Mouse (Mus musculus) inflammation-experienced regulatory T-cells, adult 6 months (primary cell): ENCODE data around the gene 1700020L24Rik. TPM values are rescaled to one million over a fixed set of nuclear protein-coding genes. Genes with fewer than 3 reads are reported as not detected.

ENCODE experiments used
- ATAC-seq: one replicate; pipeline ENCODE4 v1.8.0; 2017
- polyA plus RNA-seq, 3 experiments: library from polyadenylated mRNA; unstranded; fragments of 100-300 nt; shearing (Covaris generic); gene quantifications; one replicate each; pipeline ENCODE4 v1.2.1; 2017

1700020L24Rik gene
- polyA plus RNA-seq, 3 experiments from 2014 or later: 0.48 to 1.6 TPM; not detected in 1

DNA sequence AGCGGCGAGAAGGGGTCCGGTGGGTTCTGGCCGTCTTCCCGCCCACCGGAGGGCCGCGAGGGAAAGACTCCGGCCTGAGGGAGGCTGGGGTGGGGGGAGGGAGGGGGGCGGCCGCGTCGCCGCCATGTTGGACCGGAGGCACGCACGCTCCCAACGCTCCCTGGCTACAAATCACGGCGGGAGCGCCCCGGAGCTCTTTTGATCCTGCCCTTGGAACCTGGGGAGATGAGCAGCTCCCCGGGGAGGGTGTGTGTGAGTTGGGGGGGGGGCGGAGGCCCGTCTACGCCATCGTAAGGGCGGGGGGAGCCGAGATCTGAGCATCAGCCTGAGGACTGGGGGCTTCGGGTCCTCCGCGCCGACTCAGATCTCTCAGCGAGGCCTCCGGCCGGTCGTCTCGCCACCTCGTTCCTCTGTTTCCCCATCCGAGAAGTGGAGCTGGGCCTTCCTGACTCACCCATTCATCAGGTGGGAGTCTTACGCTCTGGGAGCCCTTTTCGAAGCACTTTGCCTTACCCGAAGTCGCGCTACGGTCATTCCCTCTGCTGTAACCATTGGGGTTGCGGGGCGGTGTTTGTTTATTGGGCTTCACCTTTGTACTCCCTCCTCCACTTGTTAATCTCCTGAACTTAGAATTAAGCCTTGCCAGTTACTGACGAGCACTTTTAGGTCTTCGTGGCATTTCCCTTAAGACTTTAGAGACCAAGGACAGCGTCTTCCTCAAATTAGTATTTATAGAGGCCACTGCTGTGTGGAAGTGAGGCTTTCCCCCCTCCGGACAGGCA, 35.9 kb downstream of the 1700020L24Rik start:
- ATAC-seq: peak; percentile 12

Other genes with a start within 250 kb of the 1700020L24Rik start
- gene Slfn3, start 246.3 kb upstream of the 1700020L24Rik start, polyA plus RNA-seq: 1 to 10 TPM; 2.5 to 4.4 (median 3.8) TPM
- under 1 TPM in 1 of 3 experiments, not detected in 2; 0.09 TPM for gene Slfn14, start 151.0 kb upstream of the 1700020L24Rik start, polyA plus RNA-seq
- gene Ap2b1, start 138.7 kb upstream of the 1700020L24Rik start, polyA plus RNA-seq: 10 to 100 TPM; 57.2 to 59.1 (median 57.7) TPM
- gene Pex12, start 135.1 kb upstream of the 1700020L24Rik start, polyA plus RNA-seq: 10 to 100 TPM in 2 of 3 experiments, 1 to 10 TPM in 1; 8.4 to 15.4 (median 13.2) TPM
- gene Rasl10b, start 28.5 kb upstream of the 1700020L24Rik start, polyA plus RNA-seq: not detected
- not detected for gene Gas2l2, start 8.2 kb upstream of the 1700020L24Rik start, polyA plus RNA-seq
- not detected for gene Mmp28, start 25.4 kb downstream of the 1700020L24Rik start, polyA plus RNA-seq
- 10 to 100 TPM; 17.8 to 20.6 (median 19.4) TPM for gene Taf15, start 35.4 kb downstream of the 1700020L24Rik start, polyA plus RNA-seq
- 1 to 10 TPM in 1 of 3 experiments, under 1 TPM in 1, not detected in 1; 0.24 to 6.5 TPM for gene Heatr9, start 84.5 kb downstream of the 1700020L24Rik start, polyA plus RNA-seq
- gene Ccl5, start 92.8 kb downstream of the 1700020L24Rik start, polyA plus RNA-seq: 1,000 to 10,000 TPM in 1 of 3 experiments, 100 to 1,000 TPM in 2; 180 to 6,393 (median 256) TPM
- gene Ccl9, start 141.0 kb downstream of the 1700020L24Rik start, polyA plus RNA-seq: not detected
- 1 to 10 TPM in 1 of 3 experiments, not detected in 2; 1.3 TPM for gene Ccl6, start 155.4 kb downstream of the 1700020L24Rik start, polyA plus RNA-seq
- gene Rpl9-ps1, start 207.9 kb downstream of the 1700020L24Rik start, polyA plus RNA-seq: not detected
- gene Ccl3, start 211.7 kb downstream of the 1700020L24Rik start, polyA plus RNA-seq: 10 to 100 TPM in 1 of 3 experiments, 1 to 10 TPM in 1, under 1 TPM in 1; 0.75 to 40.0 (median 1.2) TPM
- 100 to 1,000 TPM in 1 of 3 experiments, 1 to 10 TPM in 2; 6.4 to 184 (median 8.0) TPM for gene Ccl4, start 224.9 kb downstream of the 1700020L24Rik start, polyA plus RNA-seq